Comparison of ENCODE assay signal across 9 mouse cellular contexts in the genomic region with DNA sequence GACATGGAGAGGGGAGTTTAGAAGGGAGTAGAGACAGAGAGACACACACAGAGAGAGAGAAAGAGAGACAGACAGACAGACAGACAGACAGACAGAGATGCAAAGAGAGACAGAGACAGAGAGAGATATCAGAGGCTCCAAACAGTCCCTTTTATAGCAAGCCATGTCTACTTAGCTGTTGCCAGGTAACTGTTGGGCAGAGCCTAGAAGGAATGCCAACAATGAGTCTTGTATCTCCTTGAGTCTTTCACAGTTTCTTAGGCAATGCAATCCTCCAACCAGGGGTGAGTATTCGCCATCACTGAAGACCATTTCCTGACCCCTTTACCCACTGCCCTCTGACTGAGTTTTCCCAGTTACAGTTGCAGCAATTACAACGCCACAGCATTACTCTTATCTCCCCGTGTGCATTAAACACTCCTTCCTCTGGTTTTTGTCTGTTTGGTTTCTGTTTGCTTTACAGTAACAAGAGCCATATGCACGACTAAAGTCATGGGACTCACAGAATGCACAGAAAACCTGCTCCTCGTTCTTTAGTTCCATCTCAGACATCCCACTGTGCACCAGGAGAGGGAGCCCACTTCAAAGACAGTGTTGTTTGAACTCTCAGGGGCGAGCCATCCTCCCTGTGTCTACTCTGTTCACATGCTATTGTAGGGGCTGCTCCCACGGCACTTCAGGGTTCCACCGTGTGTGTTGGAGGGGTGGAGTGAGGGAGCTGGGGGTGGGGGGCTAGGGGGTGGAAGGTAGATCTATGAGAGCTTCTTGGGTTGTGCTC. TPM values are rescaled to one million over a fixed set of nuclear protein-coding genes. Genes with fewer than 3 reads are reported as not detected.
DNase-seq lines count a peak whose midpoint lies in the region; ATAC-seq lines count a peak whose summit lies in the region.
"Had no signal": no experiment of that assay in that cellular context is flagged by ENCODE, and none has a peak within 500 bp of the region (broad histone marks: within the 10 kb centered on the region; RNA-seq: fewer than 3 reads in every experiment).

No protein-coding gene starts in this region.

- H3K36me3 ChIP-seq in heart, embryonic 14.5 days (ENCODE audit: control insufficient read depth, insufficient read depth, low read length), result no peaks in the 10 kb centered on the region
- no peaks in the 10 kb centered on the region for H3K36me3 ChIP-seq in liver, embryonic 11.5 days (ENCODE audit: control insufficient read depth, insufficient read depth, low read length)

- H3K27me3 ChIP-seq in heart, embryonic 14.5 days (ENCODE audit: control insufficient read depth, insufficient read depth, low read length), result no peaks in the 10 kb centered on the region
- no peaks in the 10 kb centered on the region for H3K27me3 ChIP-seq in liver, embryonic 11.5 days (replicated peaks; ENCODE audit: control insufficient read depth, insufficient read depth, low read length)

- H3K4me2 ChIP-seq in heart, embryonic 14.5 days (ENCODE audit: low read length), result no peak overlapping the region
- H3K4me2 ChIP-seq in liver, embryonic 11.5 days, result peak overlapping the region; percentile 19

- H3K9me3 ChIP-seq in heart, embryonic 14.5 days (ENCODE audit: control insufficient read depth, low read length), result no peaks in the 10 kb centered on the region
- no peaks in the 10 kb centered on the region for H3K9me3 ChIP-seq in liver, embryonic 11.5 days (ENCODE audit: control insufficient read depth, low read length)

- DNase-seq in cerebellum, adult 11 months, result peak; percentile 45
- no peak for DNase-seq in cerebellum, adult 11-12 months
- DNase-seq in 3T3-L1 (ENCODE audit: low read depth, low spot score), result peak; percentile 63
- peak; percentile 78 for DNase-seq in cerebellum, adult 9-10 months
- DNase-seq in liver, embryonic 11.5 days (ENCODE audit: low spot score), result peak; percentile 46
- peak; percentile 30 for DNase-seq in neural tube, embryonic 10.5 days (ENCODE audit: extremely low spot score, low spot score)
- no peak for DNase-seq in gastrocnemius, postnatal 14 days

- intact Hi-C loops in gastrocnemius, postnatal 14 days (cut with DNase I; ENCODE audit: low total_unique reads), result no loop called here

- WGBS in heart, embryonic 14.5 days, result 7% methylated on average over 8 of the region's 8 CpGs
- 6% methylated on average over 8 of the region's 8 CpGs for WGBS in liver, embryonic 11.5 days

- no peaks in the 10 kb centered on the region for H3K4me1 ChIP-seq in heart, embryonic 14.5 days (ENCODE audit: control insufficient read depth in 2 of 2, insufficient read depth in 2 of 2, low read length in 2 of 2)
- no peaks in the 10 kb centered on the region; the same call in 1 of the 2 replicates for H3K4me1 ChIP-seq in liver, embryonic 11.5 days (replicated peaks; ENCODE audit: control insufficient read depth, insufficient read depth, low read length)

- H3K9ac ChIP-seq in heart, embryonic 14.5 days (ENCODE audit: low read length), result no peak overlapping the region
- no peak overlapping the region for H3K9ac ChIP-seq in liver, embryonic 11.5 days (ENCODE audit: low read depth, low read length)

- H3K27ac ChIP-seq in heart, embryonic 14.5 days (replicated peaks in 1 of 2; ENCODE audit: control insufficient read depth in 1 of 2, insufficient read depth in 1 of 2, low read depth in 2 of 2, low read length in 2 of 2), result no peak overlapping the region
- H3K27ac ChIP-seq in liver, embryonic 11.5 days (ENCODE audit: low read depth, low read length), result no peak overlapping the region

- no peak overlapping the region for H3K4me3 ChIP-seq in heart, embryonic 14.5 days (ENCODE audit: control insufficient read depth in 1 of 2, insufficient read depth in 1 of 2, low read depth in 1 of 2, low read length in 2 of 2)
- no peak overlapping the region for H3K4me3 ChIP-seq in liver, embryonic 11.5 days (ENCODE audit: low read depth, low read length)

- ATAC-seq in heart, embryonic 14.5 days (ENCODE audit: insufficient number of reproducible peaks, insufficient read depth, low FRiP score, low read depth), result peak; percentile 61; the same call in 1 of the 2 replicates
- peak; percentile 72 for ATAC-seq in liver, embryonic 11.5 days (replicated peaks; ENCODE audit: low FRiP score)

RNA-seq across cellular contexts. Expression of a gene that starts 2.8 kb away (rescaled TPM):
- 0.19 TPM in 1 of 2 replicates, not detected in the other for polyA plus RNA-seq in heart, embryonic 14.5 days (2014; fragmentation: Nextera tagmentation; extraction: Ambion mirVana)
- not detected in 2 replicates for polyA plus RNA-seq in liver, embryonic 11.5 days (2014; fragmentation: Nextera tagmentation; extraction: Ambion mirVana)
- not detected for total RNA-seq in gastrocnemius, postnatal 14 days (2021)
- total RNA-seq: layer of hippocampus, adult 18-20 months had no signal

RNA-seq across cellular contexts. Expression of a gene that starts 24.6 kb away (rescaled TPM):
- polyA plus RNA-seq in heart, embryonic 14.5 days (2014; fragmentation: Nextera tagmentation; extraction: Ambion mirVana), result 19.2 and 19.9 TPM in 2 replicates
- 19.8 and 21.9 TPM in 2 replicates for polyA plus RNA-seq in liver, embryonic 11.5 days (2014; fragmentation: Nextera tagmentation; extraction: Ambion mirVana)
- 10 to 100 TPM; 13.3 to 13.4 TPM for total RNA-seq in gastrocnemius, postnatal 14 days (2021)

RNA-seq across cellular contexts. Expression of a gene that starts 29.6 kb away (rescaled TPM):
- polyA plus RNA-seq in heart, embryonic 14.5 days (2014; fragmentation: Nextera tagmentation; extraction: Ambion mirVana), result 1.2 and 1.5 TPM in 2 replicates
- polyA plus RNA-seq in liver, embryonic 11.5 days (2014; fragmentation: Nextera tagmentation; extraction: Ambion mirVana), result 0.85 TPM in 1 of 2 replicates, not detected in the other
- under 1 TPM; 0.55 to 0.62 TPM for total RNA-seq in gastrocnemius, postnatal 14 days (2021)

RNA-seq across cellular contexts. Expression of a gene that starts 58.7 kb away (rescaled TPM):
- 331 and 352 TPM in 2 replicates for polyA plus RNA-seq in heart, embryonic 14.5 days (2014; fragmentation: Nextera tagmentation; extraction: Ambion mirVana)
- polyA plus RNA-seq in liver, embryonic 11.5 days (2014; fragmentation: Nextera tagmentation; extraction: Ambion mirVana), result 698 and 737 TPM in 2 replicates
- total RNA-seq in gastrocnemius, postnatal 14 days (2021), result 10 to 100 TPM; 76.7 to 88.8 TPM

Comparison
In these comparisons a context has a peak if more than half of its experiments do, and no peak if none do; other contexts are left out.
1. DNase-seq: peak in cerebellum, adult 11 months (single experiment), 3T3-L1 (single experiment), cerebellum, adult 9-10 months (single experiment), liver, embryonic 11.5 days (single experiment) and neural tube, embryonic 10.5 days (single experiment); none in cerebellum, adult 11-12 months (single experiment) and gastrocnemius, postnatal 14 days (single experiment).